Comparison of ENCODE assay signal across 16 mouse cellular contexts in genomic region chr6:128526601-128527000, GRCm38 (mm10). TPM values are rescaled to one million over a fixed set of nuclear protein-coding genes. Genes with fewer than 3 reads are reported as not detected.
"Had no signal": no experiment of that assay in that cellular context is flagged by ENCODE, and none has a peak within 500 bp of the region (broad histone marks: within the 10 kb centered on the region; RNA-seq: fewer than 3 reads in every experiment).

Gene Pzp, minus strand, starts transcription at chr6:128526720.

- DNase-seq: kidney, adult 11 months; kidney, postnatal 36 days; layer of hippocampus, adult 9-11 months; right cerebral cortex, postnatal 14 days; thymus, adult 2 months; thymus, postnatal 25 days had no signal

- H3K9ac ChIP-seq: limb, embryonic 12.5 days; midbrain, embryonic 12.5 days; neural tube, embryonic 13.5 days had no signal

- H3K4me1 ChIP-seq: limb, embryonic 12.5 days; midbrain, embryonic 12.5 days; neural tube, embryonic 13.5 days had no signal

- H3K27ac ChIP-seq: kidney, postnatal 0 days; limb, embryonic 12.5 days; midbrain, embryonic 12.5 days; neural tube, embryonic 13.5 days had no signal

- H3K9me3 ChIP-seq: midbrain, embryonic 12.5 days had no signal

- H3K4me2 ChIP-seq: limb, embryonic 12.5 days; midbrain, embryonic 12.5 days; neural tube, embryonic 13.5 days had no signal

- H3K4me3 ChIP-seq: limb, embryonic 12.5 days; midbrain, embryonic 12.5 days; neural tube, embryonic 13.5 days had no signal

- H3K36me3 ChIP-seq: limb, embryonic 12.5 days; midbrain, embryonic 12.5 days; neural tube, embryonic 13.5 days had no signal

- H3K27me3 ChIP-seq: limb, embryonic 12.5 days; midbrain, embryonic 12.5 days; neural tube, embryonic 13.5 days had no signal

- ATAC-seq: midbrain, embryonic 16.5 days had no signal

RNA-seq across cellular contexts. Expression of gene Pzp, which starts in this region (rescaled TPM):
- total RNA-seq: layer of hippocampus, adult 18-20 months; left cerebral cortex, postnatal 36 days; megakaryocyte-erythroid progenitor cell, adult 5-6 weeks had no signal
- polyA plus RNA-seq: intestine, embryonic 14.5 days; limb, embryonic 12.5 days; midbrain, embryonic 12.5 days; midbrain, embryonic 16.5 days; urinary bladder, adult 2 months had no signal
